ENCODE assay signal across 14 mouse cellular contexts in the genomic region with DNA sequence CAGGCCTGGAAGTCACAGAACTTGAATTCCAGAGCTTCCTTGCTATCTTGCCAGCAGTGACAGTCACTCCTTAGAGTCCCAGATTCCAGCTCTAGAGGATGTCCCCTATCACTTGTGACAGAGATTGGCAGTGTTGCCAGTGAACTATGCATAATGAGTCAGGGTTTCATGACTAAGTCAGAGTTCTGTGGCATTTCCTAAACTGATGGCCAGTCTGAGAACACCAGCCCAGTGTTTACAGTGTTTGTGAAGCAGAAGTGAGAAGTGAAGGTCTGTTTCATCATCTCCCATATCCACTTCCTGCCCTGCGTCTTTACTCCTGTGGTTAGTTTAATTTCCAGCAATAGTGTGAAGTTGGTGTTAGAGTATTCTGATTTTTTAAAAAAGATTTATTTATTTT. TPM values are rescaled to one million over a fixed set of nuclear protein-coding genes. Genes with fewer than 3 reads are reported as not detected.
A peak's percentile ranks its signal among the peaks of the same experiment; 100 is the strongest.
DNase-seq lines count a peak whose midpoint lies in the region; ATAC-seq and TF ChIP-seq lines count a peak whose summit lies in the region.
"Had no signal": no experiment of that assay in that cellular context is flagged by ENCODE, and none has a peak within 500 bp of the region (broad histone marks: within the 10 kb centered on the region; RNA-seq: fewer than 3 reads in every experiment).

No protein-coding gene starts in this region.

- 94% methylated on average over 1 of the region's 1 CpGs for WGBS in hindbrain, embryonic 13.5 days
- WGBS in hindbrain, embryonic 11.5 days = 97% methylated on average over 1 of the region's 1 CpGs
- WGBS in bone marrow, adult 2 months = 11% methylated on average over 1 of the region's 1 CpGs

- intact Hi-C loops in left cerebral cortex, postnatal 4 days (cut with DNase I) = no loop called here

- H3K4me1 ChIP-seq in hindbrain, embryonic 13.5 days (replicated peaks) = peaks cover 44% of the 10 kb centered on the region
- peaks cover 11% of the 10 kb centered on the region for H3K4me1 ChIP-seq in hindbrain, embryonic 11.5 days (replicated peaks; ENCODE audit: control insufficient read depth, insufficient read depth, low read length)
- peaks cover 17% of the 10 kb centered on the region; the same call in 1 of the 2 replicates for H3K4me1 ChIP-seq in bone marrow, adult 2 months (ENCODE audit: control insufficient read depth, insufficient read depth, low read length)

- no peak overlapping the region for H3K9ac ChIP-seq in hindbrain, embryonic 13.5 days
- H3K9ac ChIP-seq in hindbrain, embryonic 11.5 days (ENCODE audit: low read depth, low read length) = no peak overlapping the region
- H3K9ac ChIP-seq: midbrain, embryonic 12.5 days had no signal

- H3K79me2 ChIP-seq in C2C12 (ENCODE audit: control insufficient read depth, insufficient read depth) = peaks cover 91% of the 10 kb centered on the region
- peaks cover 62% of the 10 kb centered on the region for H3K79me2 ChIP-seq in myocyte (ENCODE audit: control insufficient read depth, insufficient read depth)

- H3K27ac ChIP-seq in hindbrain, embryonic 13.5 days = peak overlapping the region; percentile 62
- H3K27ac ChIP-seq in hindbrain, embryonic 11.5 days (ENCODE audit: low read depth, low read length) = no peak overlapping the region
- H3K27ac ChIP-seq in bone marrow, adult 2 months (ENCODE audit: control insufficient read depth, insufficient read depth, low read depth, low read length, poor library complexity) = peak overlapping the region; percentile 54
- H3K27ac ChIP-seq: embryonic facial prominence, embryonic 10.5 days; limb, embryonic 10.5 days; midbrain, embryonic 12.5 days had no signal

- H3ac ChIP-seq in C2C12 (ENCODE audit: control insufficient read depth, insufficient read length, low read depth) = peak overlapping the region; percentile 48
- no peak overlapping the region for H3ac ChIP-seq in myocyte (ENCODE audit: control insufficient read depth, insufficient read length)

- H3K4me3 ChIP-seq in hindbrain, embryonic 13.5 days = no peak overlapping the region
- no peak overlapping the region for H3K4me3 ChIP-seq in hindbrain, embryonic 11.5 days (ENCODE audit: low read depth, low read length)
- H3K4me3 ChIP-seq in C2C12 (ENCODE audit: insufficient read depth, poor library complexity, severe bottlenecking) = no peak overlapping the region
- H3K4me3 ChIP-seq in bone marrow, adult 2 months (replicated peaks; ENCODE audit: control insufficient read depth, low read depth, low read length) = peak overlapping the region; percentile 1
- no peak overlapping the region for H3K4me3 ChIP-seq in myocyte
- H3K4me3 ChIP-seq: embryonic facial prominence, embryonic 10.5 days; limb, embryonic 10.5 days; midbrain, embryonic 12.5 days had no signal

- no peak for TF ChIP-seq CTCF in C2C12 (IDR thresholded peaks at IDR 0.05; ENCODE audit: control insufficient read depth, insufficient read depth, insufficient read length)
- no peak for TF ChIP-seq CTCF in bone marrow, adult 2 months (IDR thresholded peaks at IDR 0.05; ENCODE audit: control insufficient read depth, insufficient read depth, low read length)

- no peak overlapping the region for H3K4me2 ChIP-seq in hindbrain, embryonic 13.5 days
- no peak overlapping the region for H3K4me2 ChIP-seq in hindbrain, embryonic 11.5 days (replicated peaks; ENCODE audit: low read depth, low read length)
- peak overlapping the region; percentile 58 for H3K4me2 ChIP-seq in myocyte (ENCODE audit: low read depth)
- H3K4me2 ChIP-seq: midbrain, embryonic 12.5 days had no signal

- DNase-seq in hindbrain, embryonic 11.5 days (ENCODE audit: low spot score) = no peak
- no peak for DNase-seq in left cerebral cortex, postnatal 4 days
- DNase-seq in thymus, postnatal 4 days = no peak
- no peak for DNase-seq in frontal cortex, postnatal 10 days (ENCODE audit: low spot score in 2 of 2)
- DNase-seq: kidney, postnatal 36 days; retina, postnatal 1 day had no signal

- peaks cover 66% of the 10 kb centered on the region for H3K79me3 ChIP-seq in C2C12 (ENCODE audit: low read depth)

- no peaks in the 10 kb centered on the region for H3K36me3 ChIP-seq in hindbrain, embryonic 13.5 days
- no peaks in the 10 kb centered on the region for H3K36me3 ChIP-seq in hindbrain, embryonic 11.5 days (ENCODE audit: control insufficient read depth, insufficient read depth, low read length)
- H3K36me3 ChIP-seq in C2C12 (ENCODE audit: control insufficient read depth, insufficient read depth) (peaks cover 22% of the 10 kb centered on the region), myocyte (ENCODE audit: control insufficient read depth, insufficient read depth) (no peaks in the 10 kb centered on the region)
- H3K36me3 ChIP-seq: embryonic facial prominence, embryonic 10.5 days; limb, embryonic 10.5 days; midbrain, embryonic 12.5 days had no signal

- no peak for TF ChIP-seq POLR2A in bone marrow, adult 2 months (IDR thresholded peaks at IDR 0.05; ENCODE audit: borderline replicate concordance, control insufficient read depth, low read depth, low read length)
- TF ChIP-seq POLR2A in myocyte (IDR thresholded peaks at IDR 0.05; ENCODE audit: insufficient read length, low read depth) = no peak

- no peaks in the 10 kb centered on the region for H3K27me3 ChIP-seq in hindbrain, embryonic 13.5 days
- H3K27me3 ChIP-seq in hindbrain, embryonic 11.5 days (ENCODE audit: control insufficient read depth, insufficient read depth, low read length) = no peaks in the 10 kb centered on the region
- no peaks in the 10 kb centered on the region for H3K27me3 ChIP-seq in C2C12 (ENCODE audit: control insufficient read depth, insufficient read depth, insufficient read length)
- no peaks in the 10 kb centered on the region for H3K27me3 ChIP-seq in myocyte (ENCODE audit: control insufficient read depth, insufficient read depth, insufficient read length)
- H3K27me3 ChIP-seq: Patski had no signal

- no peak for ATAC-seq in hindbrain, embryonic 13.5 days (ENCODE audit: low FRiP score)
- no peak for ATAC-seq in hindbrain, embryonic 11.5 days (ENCODE audit: low FRiP score)
- ATAC-seq: Patski had no signal

- H3K9me3 ChIP-seq in hindbrain, embryonic 13.5 days = no peaks in the 10 kb centered on the region
- H3K9me3 ChIP-seq in hindbrain, embryonic 11.5 days (ENCODE audit: control insufficient read depth, low read length) = no peaks in the 10 kb centered on the region
- H3K9me3 ChIP-seq: embryonic facial prominence, embryonic 10.5 days; limb, embryonic 10.5 days; midbrain, embryonic 12.5 days had no signal

TF ChIP-seq in C2C12, 6 proteins besides CTCF, POLR2A, EP300 and RAD21:
- peak; percentile 72 for TF ChIP-seq CEBPB (IDR thresholded peaks at IDR 0.05; ENCODE audit: low read depth)
- TF ChIP-seq FOSL1 (IDR thresholded peaks at IDR 0.05; ENCODE audit: insufficient read depth, low read length, poor library complexity, severe bottlenecking) = peak; percentile 87
- TF ChIP-seq MYOD1 (IDR thresholded peaks at IDR 0.05; ENCODE audit: control insufficient read depth, insufficient read length, low read depth) = peak; percentile 3
- no peak for TF ChIP-seq MYOG (IDR thresholded peaks at IDR 0.05; ENCODE audit: control insufficient read depth, extremely low read depth, insufficient read length)
- no peak for TF ChIP-seq MAX (IDR thresholded peaks at IDR 0.05)

TF ChIP-seq in myocyte, 11 proteins besides CTCF, POLR2A, EP300 and RAD21:
- TF ChIP-seq CEBPB (IDR thresholded peaks at IDR 0.05; ENCODE audit: insufficient read depth, poor library complexity, severe bottlenecking) (0 out of 2 replicates have a peak, but pooled peaks have one; percentile 38), SRF (IDR thresholded peaks at IDR 0.05; ENCODE audit: control insufficient read depth, insufficient read length, low read depth) (no peak)

RNA-seq across cellular contexts. Expression of a gene that starts 7.6 kb away (rescaled TPM):
- polyA plus RNA-seq in hindbrain, embryonic 13.5 days (2015; fragmentation: Nextera tagmentation; extraction: Ambion mirVana) = 8.9 and 9.8 TPM in 2 replicates
- 2.8 and 5.4 TPM in 2 replicates for polyA plus RNA-seq in hindbrain, embryonic 11.5 days (2014; fragmentation: Nextera tagmentation; extraction: Ambion mirVana)
- polyA plus RNA-seq in C2C12 (2012; fragmentation: generic; extraction: Trizol) (10.8 TPM), myocyte (2012; fragmentation: generic; extraction: Trizol) (12.0 TPM)
- 31.9 and 57.8 TPM in 2 replicates for polyA plus RNA-seq in bone marrow, adult 2 months (2011; ENCODE audit: insufficient read depth, insufficient read length, low replicate concordance, missing spikeins)
- 1 to 10 TPM; 3.3 to 4.1 TPM for total RNA-seq in left cerebral cortex, postnatal 4 days (2021)

RNA-seq across cellular contexts. Expression of a gene that starts 22.9 kb away (rescaled TPM):
- polyA plus RNA-seq in hindbrain, embryonic 13.5 days (2015; fragmentation: Nextera tagmentation; extraction: Ambion mirVana) = 3.5 and 3.9 TPM in 2 replicates
- polyA plus RNA-seq in hindbrain, embryonic 11.5 days (2014; fragmentation: Nextera tagmentation; extraction: Ambion mirVana) = 1.0 and 1.8 TPM in 2 replicates
- 0.02 TPM for polyA plus RNA-seq in C2C12 (2012; fragmentation: generic; extraction: Trizol)
- not detected in 2 replicates for polyA plus RNA-seq in bone marrow, adult 2 months (2011; ENCODE audit: insufficient read depth, insufficient read length, low replicate concordance, missing spikeins)
- polyA plus RNA-seq in myocyte (2012; fragmentation: generic; extraction: Trizol) = 0.01 TPM
- total RNA-seq in left cerebral cortex, postnatal 4 days (2021) = 10 to 100 TPM; 28.9 to 29.6 TPM
